Mouse (Mus musculus) lung, postnatal 0 days (tissue): ENCODE results near the gene Lrrc27. TPM values are rescaled to one million over a fixed set of nuclear protein-coding genes. Genes with fewer than 3 reads are reported as not detected.
A peak's percentile ranks its signal among the peaks of the same experiment; 100 is the strongest.

Source experiments
- ATAC-seq: fragments of 200-750 bp; cut with Nextera tagmentation; 2 replicates; pipeline ENCODE4 v1.8.0; 2017; ENCODE audit warnings: moderate library complexity
- DNase-seq: peaks from one replicate; pipeline ENCODE4 v3.0.0-alpha.2; 2016; ENCODE audit warnings: low spot score
- H3K27ac ChIP-seq: fragments of 300-500 bp; sonication (generic); 2 replicates; pipeline ENCODE4 v1.5.1; 2014; ENCODE audit warnings: antibody characterized with exemption, mild to moderate bottlenecking, low read length, mixed read lengths
- H3K27me3 ChIP-seq: fragments of 300-500 bp; sonication (generic); replicated peaks from 2 replicates; pipeline ENCODE4 v1.6.1; 2014; ENCODE audit warnings: low read length, mixed read lengths; ENCODE audit not compliant: insufficient read depth
- H3K36me3 ChIP-seq: fragments of 300-500 bp; sonication (generic); 2 replicates; pipeline ENCODE4 v1.6.1; 2014; ENCODE audit warnings: low read length, mixed read lengths; ENCODE audit not compliant: insufficient read depth
- H3K4me1 ChIP-seq: fragments of 300-500 bp; sonication (generic); 2 replicates; pipeline ENCODE4 v1.6.1; 2014; ENCODE audit warnings: antibody characterized with exemption, low read depth, low read length, mixed read lengths; ENCODE audit not compliant: insufficient read depth
- H3K4me2 ChIP-seq: fragments of 300-500 bp; sonication (generic); replicated peaks from 2 replicates; pipeline ENCODE4 v1.6.1; 2014; ENCODE audit warnings: low read depth, mild to moderate bottlenecking, low read length, moderate library complexity, mixed read lengths
- H3K4me3 ChIP-seq: fragments of 300-500 bp; sonication (generic); 2 replicates; pipeline ENCODE4 v1.5.1; 2014; ENCODE audit warnings: low read depth, low read length
- H3K9ac ChIP-seq: fragments of 300-500 bp; sonication (generic); replicated peaks from 2 replicates; pipeline ENCODE4 v1.6.1; 2014; ENCODE audit warnings: low read depth, mild to moderate bottlenecking
- H3K9me3 ChIP-seq: fragments of 300-500 bp; sonication (generic); 2 replicates; pipeline ENCODE4 v1.6.1; 2016; ENCODE audit warnings: low read length, mixed read lengths
- CTCF ChIP-seq: IDR thresholded peaks from 2 replicates; pipeline ENCODE4 v1.5.1; 2016; ENCODE audit warnings: antibody characterized with exemption, mild to moderate bottlenecking
- EP300 ChIP-seq: IDR thresholded peaks from 2 replicates; pipeline ENCODE4 v1.6.1; 2016; ENCODE audit warnings: antibody characterized with exemption, mild to moderate bottlenecking, control low read depth
- WGBS: fragments of 180-500 bp; shearing (Covaris S2); extraction: QIAGEN DNeasy Blood & Tissue Kit; methylation state at CpG from one replicate; pipeline ENCODE4 v1.1.7; 2014; 5-methylcytosine and 5-hydroxymethylcytosine counted together
- polyA plus RNA-seq: library from polyadenylated mRNA; unstranded; fragments of >200 nt; fragmentation: Nextera tagmentation; extraction: Ambion mirVana; gene quantifications from 2 replicates; pipeline ENCODE4 v1.2.1, GENCODE M21; 2015

The Lrrc27 gene
- polyA plus RNA-seq, 1 experiment from 2014 or later, result 2.3 TPM

DNA sequence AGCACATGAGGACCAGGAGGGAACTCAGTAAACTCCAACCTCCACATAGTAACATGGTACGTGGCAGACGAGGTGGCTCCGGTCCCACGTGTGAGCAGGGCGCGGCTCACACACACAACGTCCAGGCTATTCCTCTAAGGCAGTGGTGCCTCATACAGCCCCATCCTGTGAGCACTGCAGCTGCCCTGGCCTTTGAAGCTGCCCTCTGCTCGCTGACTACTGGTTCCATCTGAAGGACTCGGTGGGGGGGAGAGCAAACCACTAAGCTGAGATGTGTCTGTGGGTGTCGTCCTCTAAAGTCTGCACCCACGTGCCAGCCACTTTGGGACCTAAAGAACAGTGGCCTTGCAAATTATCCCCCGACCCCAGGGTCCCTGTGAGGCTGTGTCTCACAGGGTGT is 17.5 kb downstream of the Lrrc27 start:
- TF ChIP-seq CTCF (no peak), EP300 (no peak)
- DNase-seq (no peak), ATAC-seq (no peak)
- peaks cover 12% of the 10 kb centered on the region; the same call in 1 of the 2 replicates for H3K4me1 ChIP-seq
- H3K36me3 ChIP-seq, result no peaks in the 10 kb centered on the region
- WGBS, result 57% methylated on average over 12 of the region's 12 CpGs
- no peaks in the 10 kb centered on the region for H3K9me3 ChIP-seq
- H3K4me2 ChIP-seq, result no peak overlapping the region
- H3K4me3 ChIP-seq, result no peak overlapping the region
- no peak overlapping the region for H3K27ac ChIP-seq
- no peaks in the 10 kb centered on the region for H3K27me3 ChIP-seq
- no peak overlapping the region for H3K9ac ChIP-seq

GRCm38 (mm10) chr7:139233714-139234113 is 20.9 kb downstream of the Lrrc27 start:
- H3K27me3 ChIP-seq, result no peaks in the 10 kb centered on the region
- H3K9me3 ChIP-seq, result no peaks in the 10 kb centered on the region
- no peak overlapping the region for H3K27ac ChIP-seq
- peak; percentile 99 for TF ChIP-seq CTCF
- TF ChIP-seq EP300, result no peak
- peak; percentile 92 for DNase-seq
- ATAC-seq, result peak; percentile 78
- no peak overlapping the region for H3K4me3 ChIP-seq
- no peak overlapping the region for H3K4me2 ChIP-seq
- H3K9ac ChIP-seq, result no peak overlapping the region
- peaks cover 11% of the 10 kb centered on the region; the same call in 1 of the 2 replicates for H3K4me1 ChIP-seq
- 2% methylated on average over 7 of the region's 7 CpGs for WGBS
- H3K36me3 ChIP-seq, result no peaks in the 10 kb centered on the region

- H3K9ac ChIP-seq, result no peak overlapping the region
- DNase-seq, result peak; percentile 70
- no peak overlapping the region for H3K4me3 ChIP-seq
- no peaks in the 10 kb centered on the region for H3K9me3 ChIP-seq
- peak overlapping the region; percentile 75; the same call in 1 of the 2 replicates for H3K27ac ChIP-seq
- WGBS, result 14% methylated on average over 18 of the region's 18 CpGs
- TF ChIP-seq EP300, result no peak
- TF ChIP-seq CTCF, result peak; percentile 66
- peaks cover 4% of the 10 kb centered on the region; the same call in 1 of the 2 replicates for H3K4me1 ChIP-seq
- H3K36me3 ChIP-seq, result no peaks in the 10 kb centered on the region
- H3K4me2 ChIP-seq, result no peak overlapping the region
- peak; percentile 27 for ATAC-seq
- no peaks in the 10 kb centered on the region for H3K27me3 ChIP-seq
Measured at GRCm38 (mm10) chr7:139234426-139235188, 21.8 kb downstream of the Lrrc27 start.

GRCm38 (mm10) chr7:139235651-139236358 is 23.0 kb downstream of the Lrrc27 start:
- no peaks in the 10 kb centered on the region for H3K36me3 ChIP-seq
- ATAC-seq (peak; percentile 85), DNase-seq (peak; percentile 85)
- no peaks in the 10 kb centered on the region for H3K27me3 ChIP-seq
- 69% methylated on average over 12 of the region's 12 CpGs for WGBS
- peak overlapping the region; percentile 75 for H3K27ac ChIP-seq
- peaks cover 4% of the 10 kb centered on the region; the same call in 1 of the 2 replicates for H3K4me1 ChIP-seq
- no peaks in the 10 kb centered on the region for H3K9me3 ChIP-seq
- no peak overlapping the region for H3K9ac ChIP-seq
- H3K4me3 ChIP-seq, result no peak overlapping the region
- no peak overlapping the region for H3K4me2 ChIP-seq
- TF ChIP-seq CTCF (peak; percentile 47), EP300 (peak; percentile 77)

DNA sequence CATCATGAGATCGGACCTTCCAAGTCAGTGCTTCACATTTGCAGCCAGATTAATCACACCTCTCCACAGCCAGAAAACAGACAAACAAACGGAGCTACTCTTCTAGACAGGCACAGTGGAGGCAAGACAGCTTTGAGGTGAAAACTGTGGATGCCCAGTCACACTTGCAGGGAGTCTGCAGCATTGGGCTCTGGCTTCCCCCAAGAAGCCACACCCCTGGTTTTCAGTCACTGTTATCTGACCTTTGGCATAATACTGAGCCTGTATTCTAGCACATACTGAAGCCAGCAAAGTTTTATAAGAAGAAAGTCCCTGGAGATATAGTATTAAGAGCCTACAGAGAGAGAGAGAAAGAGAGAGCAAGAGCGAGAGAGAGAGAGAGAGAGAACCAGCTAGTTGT is 26.6 kb downstream of the Lrrc27 start:
- DNase-seq (no peak), ATAC-seq (no peak)
- 79% methylated on average over 3 of the region's 3 CpGs for WGBS
- no peak for TF ChIP-seq EP300
- no peak for TF ChIP-seq CTCF
- Histone ChIP-seq H3K9me3 (no peaks in the 10 kb centered on the region), H3K27me3 (no peaks in the 10 kb centered on the region), H3K36me3 (no peaks in the 10 kb centered on the region), H3K4me1 (peaks cover 4% of the 10 kb centered on the region; the same call in 1 of the 2 replicates), H3K4me3 (no peak overlapping the region), H3K4me2 (no peak overlapping the region), H3K27ac (no peak overlapping the region), H3K9ac (no peak overlapping the region)

DNA sequence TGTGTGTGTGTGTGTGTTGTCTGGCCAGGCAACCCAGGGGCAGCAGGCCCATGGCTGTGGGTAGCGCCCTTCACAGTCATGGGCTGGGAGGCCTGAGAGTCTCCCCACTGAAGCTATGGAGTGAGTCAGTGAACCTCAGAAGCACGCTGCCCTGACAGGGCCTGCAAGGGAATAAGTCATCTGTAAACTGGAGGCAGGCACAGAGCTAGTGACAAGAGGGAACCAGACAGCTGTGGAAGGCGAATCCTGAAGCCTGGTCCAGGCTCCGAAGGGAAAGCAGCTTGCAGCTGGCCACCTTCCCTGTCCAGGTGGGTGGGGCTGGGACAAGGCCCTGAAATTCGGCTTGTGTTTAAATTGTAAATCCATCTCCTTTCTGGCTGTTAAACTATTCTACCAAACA is 33.3 kb downstream of the Lrrc27 start:
- Histone ChIP-seq H3K4me3 (no peak overlapping the region), H3K36me3 (no peaks in the 10 kb centered on the region), H3K27me3 (no peaks in the 10 kb centered on the region), H3K4me2 (no peak overlapping the region), H3K9ac (no peak overlapping the region), H3K9me3 (no peaks in the 10 kb centered on the region), H3K4me1 (peaks cover 37% of the 10 kb centered on the region), H3K27ac (no peak overlapping the region)
- TF ChIP-seq EP300, result no peak
- TF ChIP-seq CTCF, result no peak
- WGBS, result 67% methylated on average over 5 of the region's 5 CpGs
- DNase-seq (no peak), ATAC-seq (no peak)
